Mouse (Mus musculus) heart, embryonic 12.5 days (tissue): ENCODE measurements around the gene Dppa3. TPM values are rescaled to one million over a fixed set of nuclear protein-coding genes. Genes with fewer than 3 reads are reported as not detected.

ENCODE experiments used
- ATAC-seq: fragments of 200-750 bp; cut with Nextera tagmentation; 2 replicates; pipeline ENCODE4 v1.8.0; 2017; ENCODE audit warnings: moderate TSS enrichment, moderate library complexity; ENCODE audit not compliant: insufficient number of reproducible peaks, low FRiP score
- H3K27ac ChIP-seq: fragments of 300-500 bp; sonication (generic); 2 replicates; pipeline ENCODE4 v1.5.1; 2016; ENCODE audit warnings: mild to moderate bottlenecking, moderate library complexity; ENCODE audit not compliant: poor library complexity, severe bottlenecking
- H3K27me3 ChIP-seq: fragments of 300-500 bp; sonication (generic); replicated peaks from 2 replicates; pipeline ENCODE4 v1.6.1; 2016; ENCODE audit warnings: mild to moderate bottlenecking, moderate library complexity
- H3K36me3 ChIP-seq: fragments of 300-500 bp; sonication (generic); 2 replicates; pipeline ENCODE4 v1.6.1; 2016; ENCODE audit warnings: mild to moderate bottlenecking, moderate library complexity
- H3K4me1 ChIP-seq: fragments of 300-500 bp; sonication (generic); replicated peaks from 2 replicates; pipeline ENCODE4 v1.6.1; 2016; ENCODE audit warnings: mild to moderate bottlenecking
- H3K4me2 ChIP-seq: fragments of 300-500 bp; sonication (generic); 2 replicates; pipeline ENCODE4 v1.6.1; 2016; ENCODE audit warnings: mild to moderate bottlenecking, moderate library complexity
- H3K4me3 ChIP-seq: fragments of 300-500 bp; sonication (generic); 2 replicates; pipeline ENCODE4 v1.5.1; 2016; ENCODE audit warnings: mild to moderate bottlenecking
- H3K9ac ChIP-seq: fragments of 300-500 bp; sonication (generic); 2 replicates; pipeline ENCODE4 v1.6.1; 2016; ENCODE audit warnings: mild to moderate bottlenecking, moderate library complexity
- H3K9me3 ChIP-seq: fragments of 300-500 bp; sonication (generic); replicated peaks from 2 replicates; pipeline ENCODE4 v1.6.1; 2016; ENCODE audit warnings: mild to moderate bottlenecking, moderate library complexity
- WGBS: fragments of 180-500 bp; shearing (Covaris S2); methylation state at CpG from one replicate; pipeline ENCODE4 v1.1.7; 2016; 5-methylcytosine and 5-hydroxymethylcytosine counted together
- polyA plus RNA-seq: library from polyadenylated mRNA; unstranded; fragments of >200 nt; fragmentation: Nextera tagmentation; extraction: Ambion mirVana; gene quantifications from 2 replicates; pipeline ENCODE4 v1.2.1, GENCODE M21; 2016

Dppa3 gene
- polyA plus RNA-seq: not detected in 2 replicates

GRCm38 (mm10) chr6:122626110-122626509 is at the start of gene Dppa3:
Gene Dppa3 (plus strand): TSS chr6:122626410.
- no peaks in the 10 kb centered on the region for H3K9me3 ChIP-seq
- no peaks in the 10 kb centered on the region for H3K4me1 ChIP-seq
- peak within 1 kb of the TSS; percentile 37 for H3K4me3 ChIP-seq
- H3K27me3 ChIP-seq: peaks cover 25% of the 10 kb centered on the region
- H3K9ac ChIP-seq: no peak within 1 kb of the TSS
- ATAC-seq: no peak
- H3K27ac ChIP-seq: no peak within 1 kb of the TSS
- H3K4me2 ChIP-seq: peak within 1 kb of the TSS; percentile 65
- WGBS: 74% methylated on average over 8 of the region's 8 CpGs
- H3K36me3 ChIP-seq: no peaks in the 10 kb centered on the region

GRCm38 (mm10) chr6:122577030-122577429 is 49.2 kb upstream of the Dppa3 start:
- ATAC-seq: no peak
- H3K27ac ChIP-seq: no peak overlapping the region
- no peak overlapping the region for H3K4me3 ChIP-seq
- no peaks in the 10 kb centered on the region for H3K36me3 ChIP-seq
- no peaks in the 10 kb centered on the region for H3K27me3 ChIP-seq
- H3K9me3 ChIP-seq: no peaks in the 10 kb centered on the region
- H3K4me2 ChIP-seq: no peak overlapping the region
- H3K4me1 ChIP-seq: no peaks in the 10 kb centered on the region
- 81% methylated on average over 3 of the region's 3 CpGs for WGBS
- H3K9ac ChIP-seq: no peak overlapping the region

GRCm38 (mm10) chr6:122579086-122579485 is 47.1 kb upstream of the Dppa3 start:
- WGBS: 74% methylated on average over 1 of the region's 1 CpGs
- ATAC-seq: no peak
- H3K27ac ChIP-seq: no peak overlapping the region
- no peaks in the 10 kb centered on the region for H3K36me3 ChIP-seq
- no peak overlapping the region for H3K4me2 ChIP-seq
- no peak overlapping the region for H3K9ac ChIP-seq
- H3K4me3 ChIP-seq: no peak overlapping the region
- no peaks in the 10 kb centered on the region for H3K27me3 ChIP-seq
- H3K9me3 ChIP-seq: no peaks in the 10 kb centered on the region
- H3K4me1 ChIP-seq: no peaks in the 10 kb centered on the region

GRCm38 (mm10) chr6:122591027-122591758 is 35.0 kb upstream of the Dppa3 start:
- Histone ChIP-seq H3K9ac (no peak overlapping the region), H3K4me2 (no peak overlapping the region), H3K27ac (no peak overlapping the region), H3K4me1 (no peaks in the 10 kb centered on the region), H3K9me3 (no peaks in the 10 kb centered on the region), H3K4me3 (no peak overlapping the region), H3K36me3 (no peaks in the 10 kb centered on the region), H3K27me3 (no peaks in the 10 kb centered on the region)
- 75% methylated on average over 13 of the region's 13 CpGs for WGBS
- ATAC-seq: no peak

- Histone ChIP-seq H3K36me3 (no peaks in the 10 kb centered on the region), H3K9ac (no peak overlapping the region), H3K27ac (no peak overlapping the region), H3K4me3 (no peak overlapping the region), H3K4me1 (no peaks in the 10 kb centered on the region), H3K27me3 (no peaks in the 10 kb centered on the region), H3K4me2 (no peak overlapping the region), H3K9me3 (no peaks in the 10 kb centered on the region)
- WGBS: 78% methylated on average over 2 of the region's 2 CpGs
- no peak for ATAC-seq
Measured at GRCm38 (mm10) chr6:122592905-122593304, 33.3 kb upstream of the Dppa3 start.

- WGBS: 21% methylated on average over 7 of the region's 7 CpGs
- H3K4me2 ChIP-seq: 0 out of 2 replicates have a peak overlapping the region, but pooled peaks have one; percentile 41
- H3K9me3 ChIP-seq: no peaks in the 10 kb centered on the region
- H3K9ac ChIP-seq: no peak overlapping the region
- H3K36me3 ChIP-seq: no peaks in the 10 kb centered on the region
- no peak overlapping the region for H3K27ac ChIP-seq
- ATAC-seq: peak; percentile 68; the same call in 1 of the 2 replicates
- H3K27me3 ChIP-seq: no peaks in the 10 kb centered on the region
- no peak overlapping the region for H3K4me3 ChIP-seq
- H3K4me1 ChIP-seq: no peaks in the 10 kb centered on the region
Measured at GRCm38 (mm10) chr6:122595637-122596036, 30.6 kb upstream of the Dppa3 start.

- H3K4me3 ChIP-seq: no peak overlapping the region
- ATAC-seq: no peak
- 56% methylated on average over 7 of the region's 7 CpGs for WGBS
- H3K9me3 ChIP-seq: no peaks in the 10 kb centered on the region
- H3K9ac ChIP-seq: no peak overlapping the region
- H3K36me3 ChIP-seq: no peaks in the 10 kb centered on the region
- H3K4me2 ChIP-seq: no peak overlapping the region
- H3K4me1 ChIP-seq: no peaks in the 10 kb centered on the region
- H3K27me3 ChIP-seq: no peaks in the 10 kb centered on the region
- H3K27ac ChIP-seq: no peak overlapping the region
Measured at GRCm38 (mm10) chr6:122596608-122597007, 29.6 kb upstream of the Dppa3 start.

- Histone ChIP-seq H3K36me3 (no peaks in the 10 kb centered on the region), H3K4me3 (no peak overlapping the region), H3K9ac (no peak overlapping the region), H3K27me3 (no peaks in the 10 kb centered on the region), H3K4me2 (no peak overlapping the region), H3K9me3 (no peaks in the 10 kb centered on the region), H3K4me1 (no peaks in the 10 kb centered on the region), H3K27ac (no peak overlapping the region)
- WGBS: 88% methylated on average over 4 of the region's 4 CpGs
- no peak for ATAC-seq
Measured at GRCm38 (mm10) chr6:122598014-122598413, 28.2 kb upstream of the Dppa3 start.

GRCm38 (mm10) chr6:122598436-122598835 is 27.8 kb upstream of the Dppa3 start:
- WGBS: 85% methylated on average over 6 of the region's 6 CpGs
- Histone ChIP-seq H3K9me3 (no peaks in the 10 kb centered on the region), H3K4me2 (no peak overlapping the region), H3K9ac (no peak overlapping the region), H3K36me3 (no peaks in the 10 kb centered on the region), H3K27me3 (no peaks in the 10 kb centered on the region), H3K4me1 (no peaks in the 10 kb centered on the region), H3K27ac (no peak overlapping the region), H3K4me3 (no peak overlapping the region)
- ATAC-seq: no peak

GRCm38 (mm10) chr6:122599054-122599737 is 27.0 kb upstream of the Dppa3 start:
- H3K27ac ChIP-seq: no peak overlapping the region
- ATAC-seq: no peak
- no peaks in the 10 kb centered on the region for H3K9me3 ChIP-seq
- no peak overlapping the region for H3K4me3 ChIP-seq
- 84% methylated on average over 9 of the region's 9 CpGs for WGBS
- no peaks in the 10 kb centered on the region for H3K36me3 ChIP-seq
- no peaks in the 10 kb centered on the region for H3K27me3 ChIP-seq
- no peak overlapping the region for H3K9ac ChIP-seq
- no peaks in the 10 kb centered on the region for H3K4me1 ChIP-seq
- H3K4me2 ChIP-seq: no peak overlapping the region

GRCm38 (mm10) chr6:122600066-122600646 is 26.1 kb upstream of the Dppa3 start:
- Histone ChIP-seq H3K36me3 (no peaks in the 10 kb centered on the region), H3K9me3 (no peaks in the 10 kb centered on the region), H3K4me1 (no peaks in the 10 kb centered on the region), H3K27me3 (no peaks in the 10 kb centered on the region), H3K4me2 (no peak overlapping the region), H3K27ac (no peak overlapping the region), H3K9ac (no peak overlapping the region), H3K4me3 (no peak overlapping the region)
- no peak for ATAC-seq
- 82% methylated on average over 7 of the region's 7 CpGs for WGBS
